Mouse (Mus musculus) embryonic facial prominence, embryonic 15.5 days (tissue): Measurements from ENCODE around the gene Tmem9b. TPM values are rescaled to one million over a fixed set of nuclear protein-coding genes. Genes with fewer than 3 reads are reported as not detected.

Experiments used
- polyA plus RNA-seq: library from polyadenylated mRNA; unstranded; fragments of >200 nt; fragmentation: Nextera tagmentation; extraction: Ambion mirVana; gene quantifications from 2 replicates; pipeline ENCODE4 v1.2.1, GENCODE M21; 2015

Tmem9b gene
- polyA plus RNA-seq, 1 experiment from 2014 or later = 68.1 TPM

Other genes with a start within 250 kb of the Tmem9b start
- gene Trim66, start 244.7 kb downstream of the Tmem9b start, polyA plus RNA-seq = 3.9 and 5.6 TPM in 2 replicates
- 140 and 145 TPM in 2 replicates for gene Rpl27a, start 233.7 kb downstream of the Tmem9b start, polyA plus RNA-seq
- gene St5, start 49.3 kb downstream of the Tmem9b start, polyA plus RNA-seq = 49.8 and 52.4 TPM in 2 replicates
- 40.9 and 44.8 TPM in 2 replicates for gene Akip1, start 49.2 kb downstream of the Tmem9b start, polyA plus RNA-seq
- 7.4 and 14.7 TPM in 2 replicates for gene BC051019, start 29.0 kb downstream of the Tmem9b start, polyA plus RNA-seq
- 0.50 and 0.57 TPM in 2 replicates for gene Ascl3, start 21.1 kb downstream of the Tmem9b start, polyA plus RNA-seq
- gene Nrip3, start 29.1 kb upstream of the Tmem9b start, polyA plus RNA-seq = 1.6 and 2.6 TPM in 2 replicates
- gene Scube2, start 112.8 kb upstream of the Tmem9b start, polyA plus RNA-seq = 3.7 and 3.9 TPM in 2 replicates
- 33.8 and 39.1 TPM in 2 replicates for gene Dennd5a, start 207.6 kb upstream of the Tmem9b start, polyA plus RNA-seq
- gene Tmem41b, start 234.1 kb upstream of the Tmem9b start, polyA plus RNA-seq = 59.3 and 61.6 TPM in 2 replicates